Mouse (Mus musculus) NIH3T3 (cell line): Measurements from ENCODE around the gene Plin2.
A peak's percentile ranks its signal among the peaks of the same experiment; 100 is the strongest.

Experiments used
- DNase-seq: peaks from one replicate; pipeline ENCODE4 v3.0.0-alpha.2; 2012; ENCODE audit warnings: low read depth

Plin2 gene

DNA sequence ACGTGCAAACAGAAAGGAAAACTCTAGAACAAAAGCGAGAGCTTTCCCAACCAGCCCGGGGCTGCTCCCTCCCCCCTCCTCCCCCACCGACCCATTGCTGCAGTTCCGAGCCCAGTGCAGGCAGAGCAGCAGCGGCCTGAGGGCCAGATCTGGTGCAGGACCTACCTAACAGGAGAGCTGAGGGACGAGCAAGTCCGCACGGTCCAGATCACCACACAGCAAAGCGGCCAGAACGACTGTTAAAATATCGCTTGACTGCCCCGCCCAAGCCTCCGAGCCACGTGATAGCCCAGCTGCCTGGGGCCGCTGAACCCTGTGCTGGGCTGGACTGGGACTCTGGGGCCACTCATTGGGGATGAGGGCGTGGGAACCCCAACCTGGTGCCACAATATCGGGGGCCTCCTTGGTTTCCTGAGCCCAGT lies at the start of gene Plin2:
Gene Plin2, minus strand, starts transcription at position 281 of the 422 bp plus-strand sequence.
- DNase-seq: peak; percentile 86

DNA sequence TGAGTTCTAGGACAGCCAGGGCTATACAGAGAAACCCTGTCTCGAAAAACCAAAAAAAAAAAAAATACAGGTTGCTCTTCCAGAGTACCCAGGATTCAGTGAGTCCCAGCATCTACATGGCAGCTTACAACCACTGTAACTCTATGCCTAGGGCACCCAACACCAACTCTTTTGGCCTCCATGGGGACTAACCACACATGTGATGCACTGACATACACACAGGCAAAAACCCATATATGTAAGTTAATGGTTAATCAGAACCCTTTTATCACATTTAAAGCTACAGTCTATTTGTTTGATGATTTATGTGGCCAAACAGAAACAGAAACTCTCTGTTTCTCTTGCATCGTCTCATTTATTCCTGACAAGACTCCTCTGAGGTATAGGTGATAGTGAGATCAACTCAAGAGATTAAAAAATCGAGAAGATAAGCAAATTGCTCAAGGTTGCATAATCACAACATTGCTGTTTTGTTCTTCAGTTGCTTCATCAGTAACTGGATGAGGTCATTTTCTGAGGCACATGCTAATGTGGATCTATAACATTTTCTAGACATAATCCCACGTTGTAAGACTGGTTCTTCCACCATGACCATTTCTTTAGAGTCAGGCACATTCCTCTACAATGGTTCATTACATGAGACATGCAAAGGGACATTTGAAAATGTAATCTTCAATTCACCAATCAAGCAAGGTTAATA lies 49.2 kb upstream of the Plin2 start:
- DNase-seq: no peak

DNA sequence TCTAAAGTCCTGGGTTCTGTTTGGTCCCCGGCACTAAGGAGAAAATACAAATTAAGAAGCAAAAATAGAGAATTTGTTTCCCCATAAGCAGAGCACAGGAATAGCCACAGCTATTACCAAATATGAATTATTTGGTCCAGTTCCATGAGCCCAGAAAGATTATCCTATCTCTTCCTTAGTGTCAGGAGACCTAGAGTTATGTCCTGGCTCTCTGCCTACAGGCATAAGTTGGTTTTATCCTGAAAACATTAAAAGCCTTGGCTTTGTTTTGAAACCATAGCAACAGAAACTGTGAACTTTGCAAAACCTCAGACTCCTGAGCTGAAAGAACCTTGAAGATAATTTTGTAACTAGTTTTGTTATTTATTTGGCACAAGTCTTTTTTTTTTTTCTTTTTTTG lies 47.3 kb upstream of the Plin2 start:
- peak; percentile 90 for DNase-seq

DNA sequence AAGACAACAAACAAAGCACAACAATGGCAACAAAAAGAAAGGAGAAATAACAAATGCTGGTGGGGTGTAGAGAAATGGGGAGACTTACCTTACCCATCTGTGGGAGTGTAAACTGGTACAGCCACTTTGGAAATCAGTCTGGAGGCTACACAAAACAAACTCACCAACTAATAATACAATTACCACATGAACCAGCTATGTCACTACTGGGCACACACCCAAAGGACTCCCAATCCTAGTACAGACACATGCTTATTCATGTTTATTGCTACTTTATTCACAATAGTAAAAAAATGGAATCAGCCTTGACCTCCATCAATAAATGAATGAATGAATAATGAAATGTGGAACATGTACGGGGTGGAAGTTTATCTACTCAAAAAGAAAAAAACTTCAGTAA lies 45.5 kb upstream of the Plin2 start:
- DNase-seq: peak; percentile 43

DNA sequence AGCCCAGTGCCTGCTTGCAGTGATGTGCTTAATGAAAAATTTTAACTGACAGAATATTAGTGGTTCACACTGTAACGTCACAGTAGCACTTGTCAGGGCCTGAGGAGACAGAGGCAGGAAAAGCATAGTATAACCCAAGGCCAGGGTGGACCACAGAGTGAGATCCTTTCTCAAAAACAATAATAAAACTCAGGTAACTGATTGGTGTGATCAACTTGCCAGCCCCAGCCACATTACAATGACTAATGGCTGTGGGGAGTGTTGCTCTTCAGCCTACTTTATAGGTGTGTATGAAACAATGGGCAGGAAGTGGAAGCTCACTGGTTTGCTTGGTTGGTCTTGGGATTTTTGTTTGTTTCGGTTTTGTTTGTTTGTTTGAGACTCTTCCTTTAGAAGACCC lies 43.7 kb upstream of the Plin2 start:
- DNase-seq: peak; percentile 40

DNA sequence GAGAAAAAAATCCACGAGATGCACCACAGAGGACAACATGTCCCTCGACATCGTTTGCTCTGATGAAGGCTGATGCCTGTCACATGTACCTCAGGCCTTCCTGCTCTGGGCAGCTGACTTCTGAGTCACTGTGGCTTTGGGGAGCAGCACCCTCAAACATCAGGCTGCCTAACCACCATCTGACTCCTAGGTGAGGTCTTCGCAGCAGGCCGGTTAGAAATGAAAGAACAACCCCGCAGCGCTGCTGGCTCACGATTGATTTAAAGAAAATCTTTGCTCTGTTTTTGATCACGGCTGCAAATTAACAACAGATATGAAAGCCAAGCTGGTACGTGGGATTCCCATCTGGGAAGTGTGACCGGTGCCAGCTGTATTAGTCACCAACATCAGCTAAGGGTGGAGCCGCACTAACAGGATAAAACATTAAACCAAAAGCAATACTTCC lies 42.9 kb upstream of the Plin2 start:
- DNase-seq: peak; percentile 95

DNA sequence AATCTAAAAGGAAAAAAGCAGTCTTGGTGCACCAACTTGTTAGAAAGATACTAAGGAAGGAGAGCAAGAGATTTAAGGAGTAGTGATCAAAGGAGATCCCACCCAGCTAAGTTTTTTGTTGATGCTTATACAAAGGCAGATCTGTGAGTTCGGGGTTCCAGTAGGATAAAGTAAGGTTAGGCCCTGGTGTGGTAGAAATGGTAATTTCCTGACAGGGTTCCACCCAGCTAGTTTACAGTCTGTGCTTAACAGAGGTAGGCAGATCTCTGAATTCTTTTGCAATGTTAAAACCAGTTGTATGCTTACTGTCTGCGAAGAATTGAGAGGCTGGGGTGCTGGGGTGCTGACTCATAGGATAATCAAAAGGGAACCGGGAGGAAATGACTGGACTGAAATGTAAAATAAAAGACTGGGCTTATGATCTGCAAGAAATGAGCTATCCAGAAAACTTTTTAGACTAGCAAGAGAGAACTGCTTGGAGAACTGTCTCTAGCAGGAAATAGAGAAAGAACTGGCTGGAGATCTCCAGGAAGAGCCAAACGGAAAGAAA lies 40.9 kb upstream of the Plin2 start:
- DNase-seq: peak; percentile 73

DNA sequence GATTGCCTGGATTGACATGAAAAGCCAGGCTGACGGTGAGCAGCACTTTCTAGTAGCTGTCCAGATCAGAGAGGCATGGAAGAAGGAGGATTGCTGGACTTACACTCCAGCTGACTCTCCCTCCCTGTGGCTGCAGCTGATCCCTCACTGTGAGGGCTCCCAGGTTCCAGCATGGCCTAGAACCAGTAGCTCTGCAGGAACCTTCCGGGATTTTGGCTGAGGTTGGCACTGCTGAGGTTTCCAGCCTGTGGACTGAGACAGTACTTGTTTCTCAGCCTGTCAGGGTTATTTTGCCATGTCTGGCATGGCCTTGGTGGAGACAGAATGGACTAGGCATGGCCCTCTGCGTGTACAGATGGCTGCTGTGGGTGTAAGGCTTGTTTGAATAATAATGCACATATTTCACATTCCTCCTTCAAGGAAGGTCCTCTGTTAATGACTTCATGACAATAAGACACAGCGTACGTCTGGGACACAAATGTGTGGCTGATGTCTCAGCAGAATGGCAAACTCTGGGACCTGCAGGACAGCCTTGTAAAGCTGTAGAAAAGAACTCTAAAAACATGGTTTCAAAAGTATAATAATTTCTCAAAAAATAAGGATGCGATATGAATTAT lies 40.3 kb upstream of the Plin2 start:
- DNase-seq: no peak

DNA sequence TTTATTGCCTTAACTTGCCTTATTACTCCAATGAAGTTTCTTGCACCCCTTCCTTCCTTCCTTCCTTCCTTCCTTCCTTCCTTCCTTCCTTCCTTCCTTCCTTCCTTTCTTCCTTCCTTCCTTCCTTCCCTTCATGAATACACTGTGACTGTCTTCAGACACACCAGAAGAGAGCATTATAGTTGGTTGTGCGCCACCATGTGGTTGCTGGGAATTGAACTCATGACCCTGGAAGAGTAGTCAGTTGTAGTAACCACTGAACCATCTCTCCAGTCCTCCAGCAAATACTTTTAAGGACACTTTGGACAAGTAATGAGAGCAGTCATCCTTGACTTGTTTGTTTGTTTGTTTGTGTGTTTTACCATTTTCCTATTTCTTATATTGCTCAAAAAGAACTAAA lies 38.9 kb upstream of the Plin2 start:
- no peak for DNase-seq

DNA sequence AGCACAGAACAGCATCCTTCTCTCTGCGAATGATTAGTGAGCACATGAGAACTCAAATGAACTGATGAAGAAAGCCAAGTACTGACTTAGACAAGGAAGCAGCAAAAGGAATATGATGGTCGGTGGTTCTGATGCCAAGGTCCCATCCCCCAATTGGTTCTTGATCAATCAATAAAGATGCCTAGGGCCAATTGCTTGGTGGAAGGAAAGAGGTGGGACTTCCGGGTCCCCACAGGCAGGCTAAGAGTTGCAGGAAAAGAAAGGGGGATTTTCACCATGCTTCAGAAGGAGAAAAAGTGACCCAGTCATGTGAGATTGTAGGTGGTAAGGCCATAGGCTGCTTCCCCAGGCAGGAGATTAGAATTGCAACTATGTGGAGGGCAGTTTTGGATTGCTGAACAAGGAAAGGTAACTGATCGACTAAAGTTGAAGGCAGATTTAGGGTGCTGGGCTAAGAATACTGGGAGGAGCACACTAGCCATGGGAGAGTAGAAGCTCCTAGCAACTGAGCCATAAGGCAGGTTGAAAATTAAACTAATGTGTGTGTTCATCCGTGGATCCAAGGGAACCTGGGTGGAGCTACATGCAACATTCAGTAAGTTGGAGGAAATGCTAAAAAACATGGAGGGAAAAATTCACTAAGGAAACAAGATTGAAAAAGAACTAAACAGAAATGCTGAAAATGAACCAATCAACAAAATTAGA lies 29.5 kb upstream of the Plin2 start:
- DNase-seq: no peak

DNA sequence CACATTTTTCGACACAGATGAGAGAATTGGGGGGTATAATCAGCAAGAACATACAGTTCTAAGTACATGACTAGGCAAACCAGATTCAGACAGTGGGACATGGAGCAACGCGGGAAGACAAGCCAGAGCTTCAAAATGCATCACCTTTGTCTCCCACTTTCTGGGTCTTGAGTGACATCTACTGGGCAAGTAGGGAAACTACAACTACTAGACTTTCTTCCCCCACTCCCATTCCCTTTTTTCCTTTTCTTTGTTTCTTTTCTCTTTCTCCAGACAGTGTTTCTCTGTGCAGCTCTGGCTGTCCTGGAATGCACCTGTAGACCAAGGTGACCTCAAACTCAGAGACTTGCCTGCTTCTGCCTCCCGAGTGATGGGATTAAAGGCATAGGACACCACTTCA lies 27.0 kb upstream of the Plin2 start:
- peak; percentile 91 for DNase-seq

DNA sequence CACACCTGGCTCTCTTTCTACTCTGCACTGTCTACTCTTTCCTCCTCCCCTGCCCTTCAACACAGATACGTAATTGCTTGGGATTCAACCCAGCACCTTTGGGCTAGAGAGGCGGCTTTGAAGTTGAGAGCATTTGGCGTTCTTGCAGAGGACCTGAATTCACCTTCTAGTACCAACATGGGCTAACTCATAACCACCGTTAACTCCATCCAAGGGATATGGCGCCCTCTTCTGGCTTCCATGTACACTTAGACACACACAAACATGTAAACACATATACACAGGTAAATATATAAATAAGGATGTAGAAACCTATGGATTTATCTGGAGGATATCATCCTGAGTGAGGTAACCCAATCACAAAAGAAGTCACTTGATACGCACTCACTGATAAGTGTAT lies 25.2 kb upstream of the Plin2 start:
- DNase-seq: peak; percentile 94

DNA sequence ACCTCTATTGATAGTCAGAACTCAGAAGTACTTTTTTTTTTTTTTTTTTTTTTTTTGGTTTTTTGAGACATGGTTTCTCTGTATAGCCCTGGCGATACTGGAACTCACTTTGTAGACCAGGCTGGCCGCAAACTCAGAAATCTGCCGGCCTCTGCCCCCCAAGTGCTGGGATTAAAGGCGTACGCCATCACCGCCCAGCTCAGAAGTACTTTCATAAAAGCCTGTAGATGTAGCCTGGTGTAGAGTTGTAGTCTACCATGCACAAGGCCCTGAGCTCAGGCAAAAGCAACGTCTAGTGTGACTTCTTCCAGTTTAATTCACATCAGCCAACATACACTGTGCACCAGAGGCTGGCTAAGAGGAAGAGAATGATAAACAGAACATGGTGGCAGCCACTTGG lies 23.1 kb upstream of the Plin2 start:
- DNase-seq: no peak

DNA sequence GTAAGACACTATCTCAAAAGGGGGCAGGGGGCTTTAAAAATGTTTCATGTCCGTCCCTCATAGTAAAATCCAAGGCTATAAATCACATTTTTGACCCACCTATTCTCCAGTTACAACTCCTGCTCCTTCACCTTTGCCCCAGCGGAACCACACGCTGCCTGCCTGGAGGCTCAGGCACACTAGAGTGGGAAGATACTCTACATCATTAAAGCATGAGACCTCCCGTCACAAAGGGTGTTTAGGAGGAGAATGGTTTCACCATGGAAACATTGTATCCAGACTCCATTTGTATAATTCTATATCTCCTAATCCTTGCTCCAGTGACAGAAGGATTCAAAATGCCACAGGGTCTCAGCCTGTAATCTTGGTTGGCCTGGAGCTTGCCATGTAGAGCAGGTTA lies 21.4 kb upstream of the Plin2 start:
- no peak for DNase-seq

DNA sequence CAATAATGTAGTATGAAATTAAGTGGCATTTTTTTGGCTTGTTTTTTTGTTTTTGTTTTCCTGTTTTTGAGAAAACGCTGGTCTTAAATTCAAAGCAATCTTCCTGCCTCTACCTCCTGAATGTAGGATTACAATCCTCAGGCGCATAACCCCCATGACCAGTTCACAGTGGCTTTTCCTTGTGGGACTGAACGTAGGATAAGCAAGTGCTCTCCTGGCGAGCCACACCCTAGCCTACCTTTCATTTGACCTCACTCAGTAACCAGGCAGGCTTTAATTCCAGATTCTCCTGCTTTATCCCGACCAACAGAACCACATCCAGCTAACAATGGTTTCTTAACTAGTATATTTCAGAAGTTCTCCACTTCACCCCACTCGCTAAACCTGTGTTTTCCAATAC lies 20.9 kb upstream of the Plin2 start:
- no peak for DNase-seq

DNA sequence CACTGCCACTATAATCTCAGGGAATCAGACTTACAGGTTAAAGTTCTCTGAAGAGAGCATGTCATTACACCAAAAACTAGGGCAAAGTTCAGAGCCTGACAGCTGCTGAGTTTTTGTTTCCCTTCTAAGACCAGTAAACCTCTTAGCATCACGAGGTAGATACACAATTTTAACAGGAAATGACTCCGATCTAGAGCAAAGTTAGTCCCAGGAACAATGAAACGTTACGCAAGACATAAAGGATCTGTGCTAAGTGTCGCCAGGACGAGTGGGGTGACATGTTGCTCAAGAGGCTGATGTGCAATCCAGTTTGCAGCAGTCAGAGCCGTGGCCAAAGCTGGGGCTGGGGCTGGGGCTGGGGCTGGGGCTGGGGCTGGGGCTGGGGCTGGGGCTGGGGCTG lies 20.3 kb upstream of the Plin2 start:
- DNase-seq: peak; percentile 67

DNA sequence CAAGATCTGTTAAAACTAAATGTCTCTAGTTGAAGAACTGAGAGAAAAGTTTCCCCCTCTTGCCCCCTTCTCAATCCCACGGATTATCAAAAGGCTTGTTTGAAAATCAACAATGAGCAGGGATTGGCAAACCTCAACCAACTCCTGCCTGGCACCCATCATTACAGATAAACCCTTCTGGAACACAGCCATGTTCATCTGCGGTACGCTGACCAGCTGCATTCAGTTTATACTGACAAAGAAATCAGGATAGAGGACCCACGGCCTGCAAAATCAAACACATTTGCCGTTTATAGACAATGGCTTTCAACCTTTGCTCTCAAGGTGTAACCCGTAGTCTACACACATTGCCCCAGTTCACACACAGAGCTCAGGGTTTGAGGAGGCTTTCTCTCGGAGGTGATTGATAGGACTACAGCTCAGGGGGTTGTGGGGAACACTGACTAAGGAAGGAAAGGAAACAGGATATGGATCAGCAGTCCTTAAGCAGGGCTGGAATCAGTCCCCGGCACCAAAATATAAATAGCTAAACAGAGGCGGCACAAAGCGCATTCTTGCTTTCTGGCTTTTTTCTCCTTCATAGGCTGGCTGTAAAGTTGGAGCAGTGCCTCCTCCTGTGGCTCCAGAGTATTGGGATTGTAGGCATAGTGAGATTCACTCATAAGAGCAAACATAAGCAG lies 19.3 kb upstream of the Plin2 start:
- DNase-seq: no peak

DNA sequence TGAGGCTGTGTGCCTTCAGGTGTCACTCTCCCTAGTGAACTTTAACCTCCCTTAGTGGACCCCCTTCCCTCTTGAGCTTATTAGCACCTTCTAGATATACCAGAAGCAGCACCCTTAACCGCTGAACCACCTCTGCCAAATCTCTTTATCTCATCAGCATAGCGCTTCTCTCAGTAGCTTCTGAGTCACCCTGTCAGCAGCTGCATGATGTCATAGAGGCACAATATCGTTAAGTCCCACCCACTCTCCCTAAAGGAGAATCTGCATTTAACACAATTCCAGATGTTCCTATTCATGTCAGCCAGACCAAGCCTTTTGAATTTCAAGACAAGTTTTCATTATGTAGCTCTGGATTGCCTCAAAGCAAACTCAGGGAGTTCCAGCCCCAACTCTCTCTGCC lies 16.7 kb upstream of the Plin2 start:
- DNase-seq: peak; percentile 84

DNA sequence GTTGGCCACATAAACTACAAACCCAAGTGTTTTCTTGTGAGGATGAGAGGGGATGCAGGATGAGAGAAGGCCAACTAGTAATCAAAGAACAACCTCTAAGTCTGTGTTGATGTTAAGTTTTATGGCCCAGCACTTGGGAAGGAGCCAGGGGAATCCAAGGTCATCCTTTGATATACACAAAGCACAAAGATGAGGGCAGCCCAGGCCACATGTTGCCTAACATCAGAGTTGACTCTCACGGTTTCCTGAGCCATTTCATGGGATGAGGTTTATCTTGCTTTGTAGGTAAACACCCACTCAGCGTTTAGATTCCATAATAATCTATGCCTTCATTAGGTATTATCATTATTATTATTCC lies 16.1 kb upstream of the Plin2 start:
- no peak for DNase-seq

DNA sequence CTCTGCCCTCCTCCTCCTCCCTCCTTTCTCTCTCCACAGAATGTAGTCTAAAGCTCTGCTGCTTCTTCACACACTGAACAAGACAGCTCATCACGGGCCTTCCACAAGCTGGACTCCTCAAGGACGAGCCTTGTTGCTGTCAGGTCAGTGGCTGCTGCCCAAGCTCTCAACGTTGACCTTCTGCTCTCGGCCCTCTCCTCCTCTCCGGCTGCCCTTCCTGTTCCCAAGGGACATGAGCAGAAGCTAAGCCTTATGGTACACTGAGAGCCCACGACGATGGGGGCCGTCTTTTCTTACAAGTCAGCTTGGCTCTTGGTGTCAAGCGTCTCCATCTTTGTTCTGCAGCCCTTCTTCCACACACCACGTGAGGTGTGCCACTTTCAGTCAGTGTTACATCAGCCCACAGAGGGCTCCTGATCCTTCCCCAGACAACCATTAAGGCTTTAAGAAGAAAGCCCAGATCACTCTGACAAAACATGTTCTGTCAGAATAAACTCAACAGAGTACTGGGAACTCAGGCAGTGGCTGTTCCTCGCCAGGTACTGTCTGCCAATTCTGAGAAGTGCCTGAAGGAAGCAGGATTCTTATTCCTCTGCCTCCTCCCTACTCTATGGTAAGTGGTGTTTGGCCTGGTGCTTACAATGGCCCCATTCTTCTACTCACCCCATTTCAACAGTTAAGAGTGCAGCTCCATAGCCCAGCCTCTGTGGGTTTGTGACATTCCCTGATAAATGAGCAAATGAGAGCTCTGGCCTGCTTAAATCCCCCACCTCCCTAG lies 15.6 kb upstream of the Plin2 start:
- peak; percentile 54 for DNase-seq

DNA sequence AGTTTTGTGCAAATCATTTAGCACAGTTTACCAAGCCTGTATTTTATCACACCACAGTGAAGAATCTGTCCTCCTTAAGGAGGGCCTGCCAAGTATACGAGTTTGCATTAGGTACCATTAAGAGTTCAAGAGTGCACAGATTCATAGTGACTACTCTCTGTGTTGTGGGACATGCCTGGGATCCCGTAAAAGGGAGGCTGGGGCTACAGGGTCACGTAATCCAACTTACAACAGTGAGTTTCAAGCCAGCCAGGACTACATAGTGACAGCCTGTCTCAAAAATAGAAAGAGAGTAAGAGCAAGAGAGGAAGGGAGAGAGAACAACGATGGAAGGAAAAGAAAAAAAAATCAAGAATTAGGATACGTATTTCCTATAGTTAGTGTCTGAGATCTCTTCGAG lies 14.9 kb upstream of the Plin2 start:
- DNase-seq: no peak

DNA sequence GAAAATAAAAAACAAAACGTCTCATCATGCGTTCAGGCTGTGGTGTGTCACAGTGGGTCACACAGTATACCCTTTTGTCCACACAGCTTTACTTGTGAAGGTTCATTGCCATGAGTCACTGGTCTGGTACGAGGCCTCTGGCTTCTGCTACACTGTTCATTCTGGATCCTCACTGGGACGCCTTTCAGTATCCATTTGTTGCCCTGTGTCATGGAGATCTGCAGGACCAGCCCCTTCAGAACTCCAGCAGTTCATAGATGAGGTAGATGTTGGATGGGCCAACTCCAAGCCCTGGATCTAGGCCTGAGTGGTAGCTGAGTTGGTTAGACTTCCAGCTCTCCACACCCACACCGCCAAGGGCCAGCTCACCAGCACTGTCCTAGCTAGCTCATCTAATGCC lies 13.9 kb upstream of the Plin2 start:
- peak; percentile 78 for DNase-seq
